Mouse (Mus musculus) thymus, postnatal 10 days (tissue): ENCODE data around the gene Srp54a.
"Not testable (repeated sequence)": the region's sequence is repeated elsewhere in the genome, so short reads cannot be mapped to it uniquely, and the experiment has no call there.

Source experiments
- DNase-seq, 2 experiments: peaks; one replicate each; pipeline ENCODE4 v3.0.0; 2021; ENCODE audit warnings: low spot score in 2 of 2

Gene Srp54a

GRCm38 (mm10) chr12:55124731-55125130 is 44.7 kb downstream of the Srp54a start:
- not testable (repeated sequence) for DNase-seq

GRCm38 (mm10) chr12:55135540-55135939 is 55.5 kb downstream of the Srp54a start:
- not testable (repeated sequence) for DNase-seq

GRCm38 (mm10) chr12:55137859-55138258 is 57.8 kb downstream of the Srp54a start:
- DNase-seq: not testable (repeated sequence)

GRCm38 (mm10) chr12:55154559-55155448 is 74.7 kb downstream of the Srp54a start, which contains the start of gene Srp54b:
Gene Srp54b (plus strand): TSS chr12:55155104.
- DNase-seq: not testable (repeated sequence)

- not testable (repeated sequence) for DNase-seq
These were observed 75.4 kb downstream of the Srp54a start for GRCm38 (mm10) chr12:55155449-55155783.
